Mouse (Mus musculus): ENCODE results near the gene Entr1. TPM values are rescaled to one million over a fixed set of nuclear protein-coding genes. Genes with fewer than 3 reads are reported as not detected.
"Not testable (repeated sequence)": the region's sequence is repeated elsewhere in the genome, so short reads cannot be mapped to it uniquely, and the experiment has no call there.

Gene Entr1
- polyA plus RNA-seq, 3 experiments from 2014 or later: 35.3 to 57.5 (median 44.3) TPM

DNA sequence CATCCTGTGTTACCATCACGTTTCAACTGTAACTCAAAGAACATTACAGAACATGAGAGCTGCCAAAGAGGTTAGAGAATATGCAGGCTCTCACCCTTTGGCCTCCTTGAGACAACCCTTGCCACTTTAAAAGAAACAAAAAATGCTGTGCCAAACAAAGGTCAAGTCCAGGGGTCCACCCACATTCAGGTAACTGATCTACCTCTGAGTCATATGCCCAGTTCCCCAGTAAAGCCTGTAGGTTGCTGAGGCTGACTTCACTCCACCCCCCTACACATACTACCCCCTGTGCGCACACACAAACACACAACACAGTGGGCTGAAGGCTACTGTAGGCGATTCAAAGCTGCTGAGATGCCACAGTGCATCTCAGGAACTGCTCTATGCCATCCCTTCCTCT lies 1.4 kb downstream of the Entr1 start:
- no peak for ATAC-seq

GRCm38 (mm10) chr2:26380871-26381270 lies 8.2 kb downstream of the Entr1 start:
- ATAC-seq: not testable (repeated sequence)

- ATAC-seq: peak; percentile 100
Measured at GRCm38 (mm10) chr2:26380131-26380771, 8.9 kb downstream of the Entr1 start, which contains the start of gene Snapc4. Gene Snapc4 (minus strand): TSS chr2:26380653.

- no peak for ATAC-seq
Measured at GRCm38 (mm10) chr2:26372396-26372795, 16.7 kb downstream of the Entr1 start.

- ATAC-seq: no peak
Measured at GRCm38 (mm10) chr2:26368572-26368971, 20.5 kb downstream of the Entr1 start.

GRCm38 (mm10) chr2:26367911-26368310 lies 21.2 kb downstream of the Entr1 start:
- no peak for ATAC-seq

- no peak for ATAC-seq
Measured at GRCm38 (mm10) chr2:26364738-26365465, 24.2 kb downstream of the Entr1 start.

- no peak for ATAC-seq
Measured at GRCm38 (mm10) chr2:26363481-26363880, 25.6 kb downstream of the Entr1 start.

DNA sequence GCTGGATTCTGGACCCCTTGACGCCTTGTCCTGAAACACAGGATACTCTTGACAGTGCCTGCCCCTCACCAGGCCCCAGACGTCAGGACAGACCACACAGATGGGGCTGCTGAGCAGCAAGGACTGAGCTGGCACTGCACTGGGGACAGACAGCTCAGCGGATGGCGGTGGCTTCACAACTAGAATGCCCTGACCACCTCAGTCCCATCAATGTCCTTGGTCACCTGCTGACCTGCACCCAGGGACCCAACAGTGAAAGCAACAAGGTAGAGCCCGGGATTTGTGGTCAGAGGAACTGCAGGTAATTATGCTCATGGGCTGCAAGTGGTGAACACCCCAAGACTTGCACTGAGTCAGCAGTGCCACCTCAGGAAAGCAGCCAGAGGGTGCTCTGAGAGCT lies 26.1 kb downstream of the Entr1 start:
- no peak for ATAC-seq

DNA sequence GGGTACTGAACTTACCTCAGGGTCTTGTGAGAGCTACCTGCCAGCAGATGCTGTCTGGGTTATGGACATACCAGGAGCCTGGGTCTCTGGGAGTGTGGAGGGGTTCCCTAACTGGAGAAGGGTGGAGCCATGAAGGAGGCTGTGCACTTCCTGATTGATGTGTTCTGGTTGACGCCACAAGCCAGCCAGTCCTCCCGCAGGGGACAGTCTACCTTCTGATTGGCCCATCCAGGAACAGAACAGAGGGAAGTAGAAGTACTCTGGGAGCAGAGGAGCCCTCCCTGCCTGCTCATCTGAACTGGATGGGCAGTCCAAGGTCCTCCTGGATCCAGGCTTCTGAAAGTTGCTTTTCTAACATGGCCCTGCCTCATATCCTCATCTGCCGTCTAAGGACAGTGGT lies 28.3 kb downstream of the Entr1 start, which contains the start of gene Card9:
TSS of gene Card9 (minus strand) at position 147 of the 400 bp plus-strand sequence.
- no peak for ATAC-seq

- ATAC-seq: no peak
Measured at GRCm38 (mm10) chr2:26359983-26360382, 29.1 kb downstream of the Entr1 start.

GRCm38 (mm10) chr2:26358667-26359320 lies 30.3 kb downstream of the Entr1 start:
- no peak for ATAC-seq

DNA sequence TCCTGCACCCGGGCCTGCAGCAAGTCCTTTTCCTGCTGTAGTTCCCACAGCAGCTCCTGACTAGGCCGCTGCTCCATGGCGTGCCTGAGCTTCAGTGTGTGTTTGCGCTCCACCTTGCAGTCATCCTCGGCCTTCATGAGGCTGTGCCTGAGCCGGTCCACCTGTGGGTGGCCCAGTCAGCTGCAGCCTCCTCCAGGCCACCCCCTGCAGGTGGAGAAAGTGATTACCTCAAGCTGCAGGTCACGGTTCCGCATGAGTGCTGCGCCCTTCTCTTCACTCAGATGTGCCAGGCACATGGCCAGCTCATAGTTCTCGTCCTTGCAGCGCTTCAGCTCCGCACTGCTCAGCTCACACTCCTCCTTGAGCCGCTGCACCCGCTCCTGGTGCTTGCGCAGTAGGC lies 31.6 kb downstream of the Entr1 start:
- ATAC-seq: no peak

DNA sequence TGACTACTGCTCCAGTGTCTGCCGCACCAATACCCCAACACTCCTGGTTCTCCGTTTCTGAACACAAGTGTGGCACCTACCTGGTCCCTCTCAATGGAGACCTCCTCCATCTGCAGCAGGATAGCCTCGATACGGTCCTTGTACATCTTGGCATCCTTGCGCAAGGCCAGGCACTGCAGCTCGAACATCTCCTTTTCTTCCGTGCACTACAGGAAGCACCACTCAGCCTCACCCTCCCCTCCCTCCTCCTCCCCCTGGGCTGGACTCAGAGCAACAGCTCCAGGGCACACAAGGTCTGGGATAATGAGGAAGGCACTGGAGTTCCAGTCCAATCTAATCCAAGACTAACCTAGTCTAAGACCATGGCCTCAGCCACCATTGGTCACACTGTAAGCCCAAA lies 32.4 kb downstream of the Entr1 start:
- no peak for ATAC-seq

DNA sequence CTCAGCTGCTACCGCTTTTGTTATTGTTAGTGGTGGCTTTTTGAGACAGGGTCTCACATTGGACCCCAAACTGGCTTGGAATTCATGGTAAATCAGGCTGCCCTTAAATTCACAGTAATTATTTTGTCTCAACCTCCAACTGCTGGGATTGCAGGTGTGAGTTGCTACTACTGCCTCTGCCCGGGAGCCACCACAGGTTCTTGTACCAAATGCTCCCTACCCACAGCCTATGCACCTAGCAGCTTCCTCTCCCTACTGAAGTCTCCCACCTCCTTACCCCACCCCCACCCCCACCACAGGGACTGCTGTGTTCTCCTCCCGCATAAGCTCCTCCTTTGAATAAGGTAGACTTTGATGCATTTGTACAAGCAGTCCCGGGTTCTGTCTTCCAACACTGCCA lies 32.9 kb downstream of the Entr1 start:
- no peak for ATAC-seq

DNA sequence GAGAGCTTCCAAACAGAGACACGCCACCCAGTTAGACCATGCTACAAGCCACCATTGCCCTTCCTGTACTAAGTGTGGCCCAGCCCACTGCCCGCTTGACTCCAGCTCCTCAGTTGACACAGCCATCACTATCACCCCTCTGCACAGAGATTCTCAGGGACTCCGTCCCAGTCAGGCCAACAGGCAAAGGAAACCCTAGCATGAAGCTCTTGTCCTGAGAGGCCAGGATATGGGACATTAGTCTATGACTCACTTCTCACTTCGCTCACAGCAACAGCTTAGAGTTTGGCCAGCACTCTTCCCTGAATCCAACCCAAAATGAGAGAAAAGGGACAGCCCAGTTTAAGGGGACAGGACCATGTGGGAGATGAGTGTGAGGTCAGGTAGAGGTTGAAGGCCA lies 34.7 kb downstream of the Entr1 start:
- ATAC-seq: no peak

DNA sequence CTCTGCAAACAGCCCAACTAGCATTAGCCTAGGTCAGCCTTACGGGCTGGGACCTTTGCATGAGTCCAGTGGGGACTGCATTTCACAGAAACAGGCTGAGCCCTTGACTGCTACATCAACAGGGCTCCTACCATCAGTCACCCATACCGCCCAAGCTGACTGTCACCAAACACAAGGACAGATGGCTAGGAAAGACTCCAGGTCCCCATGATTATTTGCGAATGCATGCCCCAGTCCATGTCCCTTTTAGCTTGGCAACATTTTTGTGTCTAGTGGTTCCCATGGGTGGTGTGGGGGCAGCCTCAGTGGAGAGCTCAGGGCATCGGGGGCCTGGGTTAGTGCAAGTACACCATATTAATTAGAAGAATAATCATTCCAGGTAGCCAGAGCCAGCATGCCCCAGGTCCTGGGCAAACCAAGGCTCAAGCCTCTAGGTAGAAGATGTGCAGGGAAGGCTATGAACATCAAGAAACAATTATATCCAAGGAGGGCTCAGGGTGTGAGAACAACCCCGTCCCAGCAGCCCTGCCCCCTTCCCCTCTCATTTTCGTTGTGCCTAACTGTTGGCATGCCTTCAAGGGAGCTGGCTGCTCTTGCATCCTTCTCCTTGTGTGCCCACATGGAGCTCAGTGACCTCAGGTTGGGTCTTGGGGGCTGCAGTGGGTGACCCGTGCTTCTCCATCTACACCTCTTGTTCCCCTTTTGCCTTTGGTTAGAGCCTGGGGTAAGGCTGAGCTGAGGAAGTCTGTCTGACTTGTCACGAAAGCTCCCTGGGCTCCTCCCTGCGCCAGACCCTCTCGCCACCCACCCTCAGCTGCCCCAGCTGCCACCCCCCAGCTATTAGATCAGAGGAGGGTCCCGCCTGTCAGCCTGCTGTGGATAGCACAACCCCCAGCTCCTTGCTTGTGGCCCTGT lies 35.8 kb downstream of the Entr1 start:
- ATAC-seq: no peak

DNA sequence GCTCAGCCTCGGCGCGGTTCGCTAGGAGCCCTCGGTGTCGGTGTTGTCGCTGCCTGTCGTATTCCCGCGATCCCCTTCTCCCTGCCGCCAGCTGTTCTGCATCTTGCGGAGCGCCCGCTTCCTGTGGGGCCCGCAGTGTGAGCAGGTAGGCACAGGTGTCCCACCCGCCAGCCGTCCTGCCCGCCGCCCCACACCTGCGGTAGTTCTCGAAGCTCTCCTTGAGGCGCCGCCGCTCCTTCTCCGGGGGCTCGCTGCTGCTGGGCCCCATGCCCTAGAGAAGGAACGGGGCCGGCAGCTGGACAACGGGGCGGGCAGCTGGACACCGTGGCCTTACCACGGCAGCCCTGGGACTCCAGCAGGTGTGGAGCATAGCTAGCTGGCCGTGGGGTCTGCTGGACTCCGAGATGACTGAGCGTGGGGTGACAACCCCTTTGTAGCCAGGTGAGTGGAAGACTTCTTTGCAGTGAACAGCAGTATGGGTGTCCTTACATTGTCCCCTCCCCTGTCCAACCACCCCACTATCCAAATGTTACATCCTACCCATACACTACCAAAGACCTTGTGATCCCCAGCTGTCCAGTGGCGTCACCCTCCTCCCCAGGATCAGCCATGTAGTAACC lies 36.7 kb downstream of the Entr1 start:
- no peak for ATAC-seq

DNA sequence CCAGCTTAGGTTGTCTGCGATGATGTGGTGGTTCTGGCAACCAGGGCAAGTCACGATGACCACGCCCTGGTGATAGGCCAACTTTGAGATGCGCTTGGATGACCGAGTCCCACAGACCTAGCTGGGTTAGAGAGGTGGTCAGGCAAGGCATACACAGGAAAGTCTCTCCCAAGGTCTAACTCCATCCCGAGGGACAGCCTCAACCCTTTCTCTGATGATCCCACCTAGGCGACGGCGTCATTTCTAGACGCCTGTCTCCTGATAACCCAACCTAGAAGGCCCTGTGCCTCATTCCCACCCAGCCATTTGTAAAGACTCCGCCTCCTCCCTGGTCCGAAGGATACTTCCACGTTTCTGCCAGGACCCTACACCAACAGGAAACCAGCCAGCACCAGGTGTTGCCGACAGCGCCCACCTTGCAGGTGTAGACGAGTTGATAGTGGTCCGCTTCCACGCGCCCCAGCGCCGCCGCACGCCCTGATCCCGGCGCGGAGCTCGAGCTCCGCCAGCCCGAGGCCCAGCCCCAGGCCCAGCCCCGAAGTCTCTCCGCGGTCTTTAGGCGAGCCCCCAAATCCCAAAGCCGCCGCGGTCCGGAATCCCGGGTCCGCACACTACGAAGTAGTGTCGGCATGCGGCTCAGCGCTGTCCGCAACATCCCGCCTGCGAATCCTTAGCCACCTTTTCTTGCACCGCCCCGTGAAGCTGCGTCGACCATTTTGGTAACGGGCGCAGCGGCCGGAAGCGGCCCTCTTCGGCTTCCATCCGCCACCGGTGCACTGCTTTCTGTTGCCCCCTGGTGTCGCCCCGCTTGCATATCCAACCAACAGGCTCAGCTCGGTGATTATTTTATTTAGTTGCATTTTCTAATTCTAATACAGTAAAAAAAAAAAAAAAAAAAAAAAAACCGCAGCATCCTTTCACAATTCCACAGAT lies 37.5 kb downstream of the Entr1 start, which contains the start of gene Dnlz:
TSS of gene Dnlz (minus strand) at position 753 of the 933 bp plus-strand sequence.
- peak; percentile 89 for ATAC-seq

GRCm38 (mm10) chr2:26348241-26348640 lies 40.9 kb downstream of the Entr1 start:
- ATAC-seq: no peak
